Mouse (Mus musculus): ENCODE data around the gene Itga4.

GRCm38 (mm10) chr2:79267181-79267580 is 12.0 kb downstream of the Itga4 start:
- no peak for TF ChIP-seq CTCF (IDR thresholded peaks at IDR 0.05; ENCODE audit: control insufficient read depth, insufficient read depth, insufficient replicate concordance, low read depth, low read length)
- TF ChIP-seq POLR2A (IDR thresholded peaks at IDR 0.05; ENCODE audit: control insufficient read depth, low read depth, low read length): no peak
